Mouse (Mus musculus): Measurements from ENCODE around the gene Ccnj.

Ccnj gene

GRCm38 (mm10) chr19:40830703-40831415 lies at the start of gene Ccnj:
TSS of gene Ccnj (plus strand) at chr19:40831279.
- DNase-seq (ENCODE audit: low read depth, low spot score) = peak; percentile 77

GRCm38 (mm10) chr19:40788004-40788714 lies 42.9 kb upstream of the Ccnj start:
- no peak for DNase-seq (ENCODE audit: low read depth, low spot score)

- DNase-seq (ENCODE audit: low read depth, low spot score) = no peak
These were observed 42.4 kb upstream of the Ccnj start for GRCm38 (mm10) chr19:40788715-40789084.

GRCm38 (mm10) chr19:40805176-40805737 lies 25.8 kb upstream of the Ccnj start:
- DNase-seq (ENCODE audit: low read depth, low spot score) = no peak

GRCm38 (mm10) chr19:40809858-40810257 lies 21.2 kb upstream of the Ccnj start:
- DNase-seq (ENCODE audit: low read depth, low spot score) = no peak

GRCm38 (mm10) chr19:40811840-40812239 lies 19.2 kb upstream of the Ccnj start:
- DNase-seq (ENCODE audit: low read depth, low spot score) = no peak

GRCm38 (mm10) chr19:40812778-40813177 lies 18.3 kb upstream of the Ccnj start:
- DNase-seq (ENCODE audit: low read depth, low spot score) = no peak

GRCm38 (mm10) chr19:40813385-40813784 lies 17.7 kb upstream of the Ccnj start:
- DNase-seq (ENCODE audit: low read depth, low spot score) = no peak

GRCm38 (mm10) chr19:40815645-40816183 lies 15.4 kb upstream of the Ccnj start:
- DNase-seq (ENCODE audit: low read depth, low spot score) = no peak

- DNase-seq (ENCODE audit: low read depth, low spot score) = no peak
These were observed 13.1 kb upstream of the Ccnj start for GRCm38 (mm10) chr19:40817901-40818532.

GRCm38 (mm10) chr19:40818764-40819163 lies 12.3 kb upstream of the Ccnj start:
- no peak for DNase-seq (ENCODE audit: low read depth, low spot score)

- no peak for DNase-seq (ENCODE audit: low read depth, low spot score)
These were observed 9.7 kb upstream of the Ccnj start for GRCm38 (mm10) chr19:40821306-40821825.

- no peak for DNase-seq (ENCODE audit: low read depth, low spot score)
These were observed 5.4 kb upstream of the Ccnj start for GRCm38 (mm10) chr19:40825636-40826035.

GRCm38 (mm10) chr19:40826735-40827134 lies 4.3 kb upstream of the Ccnj start:
- DNase-seq (ENCODE audit: low read depth, low spot score) = no peak

- no peak for DNase-seq (ENCODE audit: low read depth, low spot score)
These were observed 881 bp upstream of the Ccnj start for GRCm38 (mm10) chr19:40830198-40830597.

GRCm38 (mm10) chr19:40831416-40832201 lies 530 bp downstream of the Ccnj start:
- no peak for DNase-seq (ENCODE audit: low read depth, low spot score)

- no peak for DNase-seq (ENCODE audit: low read depth, low spot score)
These were observed 1.3 kb downstream of the Ccnj start for GRCm38 (mm10) chr19:40832361-40832760.

GRCm38 (mm10) chr19:40834436-40834835 lies 3.4 kb downstream of the Ccnj start:
- DNase-seq (ENCODE audit: low read depth, low spot score) = no peak

GRCm38 (mm10) chr19:40838205-40838604 lies 7.1 kb downstream of the Ccnj start:
- no peak for DNase-seq (ENCODE audit: low read depth, low spot score)

GRCm38 (mm10) chr19:40840303-40840702 lies 9.2 kb downstream of the Ccnj start:
- DNase-seq (ENCODE audit: low read depth, low spot score) = no peak

- DNase-seq (ENCODE audit: low read depth, low spot score) = no peak
These were observed 10.0 kb downstream of the Ccnj start for GRCm38 (mm10) chr19:40841083-40841482.

Data from telencephalon, adult 2 months (tissue).